Mouse (Mus musculus): ENCODE results near the gene Lhx9. TPM values are rescaled to one million over a fixed set of nuclear protein-coding genes. Genes with fewer than 3 reads are reported as not detected.

Lhx9 gene
- polyA plus RNA-seq, 1 experiment from 2014 or later, result 4.1 TPM

GRCm38 (mm10) chr1:138837786-138838743 lies 10.3 kb downstream of the Lhx9 start:
- peaks cover 97% of the 10 kb centered on the region for H3K27me3 ChIP-seq
- peak; percentile 17; the same call in 1 of the 2 replicates for ATAC-seq (ENCODE audit: low read depth)
- H3K9me3 ChIP-seq, result no peaks in the 10 kb centered on the region
- no peak overlapping the region for H3K9ac ChIP-seq
- no peak overlapping the region for H3K27ac ChIP-seq (replicated peaks)
- 11% methylated on average over 27 of the region's 27 CpGs for WGBS
- peak overlapping the region; percentile 10 for H3K4me3 ChIP-seq
- peaks cover 30% of the 10 kb centered on the region for H3K4me1 ChIP-seq (replicated peaks)
- H3K4me2 ChIP-seq, result peak overlapping the region; percentile 9
- H3K36me3 ChIP-seq, result no peaks in the 10 kb centered on the region

- no peak overlapping the region for H3K4me3 ChIP-seq
- no peak overlapping the region for H3K9ac ChIP-seq
- ATAC-seq (ENCODE audit: low read depth), result no peak
- no peak overlapping the region for H3K27ac ChIP-seq (replicated peaks)
- no peaks in the 10 kb centered on the region for H3K9me3 ChIP-seq
- H3K4me1 ChIP-seq (replicated peaks), result peaks cover 12% of the 10 kb centered on the region
- WGBS, result 1% methylated on average over 3 of the region's 3 CpGs
- peaks cover 91% of the 10 kb centered on the region for H3K27me3 ChIP-seq
- no peaks in the 10 kb centered on the region for H3K36me3 ChIP-seq
- no peak overlapping the region for H3K4me2 ChIP-seq
Observed at GRCm38 (mm10) chr1:138835355-138835900, 12.9 kb downstream of the Lhx9 start.

GRCm38 (mm10) chr1:138831309-138831708 lies 17.1 kb downstream of the Lhx9 start:
- peaks cover 60% of the 10 kb centered on the region for H3K27me3 ChIP-seq
- no peak overlapping the region for H3K9ac ChIP-seq

GRCm38 (mm10) chr1:138826841-138827240 lies 21.5 kb downstream of the Lhx9 start:
- Histone ChIP-seq H3K9ac (no peak overlapping the region), H3K4me1 (replicated peaks) (no peaks in the 10 kb centered on the region), H3K36me3 (no peaks in the 10 kb centered on the region), H3K27me3 (peaks cover 15% of the 10 kb centered on the region), H3K4me2 (no peak overlapping the region), H3K4me3 (no peak overlapping the region), H3K9me3 (no peaks in the 10 kb centered on the region), H3K27ac (replicated peaks) (no peak overlapping the region)
- 64% methylated on average over 6 of the region's 6 CpGs for WGBS
- ATAC-seq (ENCODE audit: low read depth), result no peak

More at GRCm38 (mm10) chr1:138831309-138831708, 17.1 kb downstream of the Lhx9 start:
- peak overlapping the region; percentile 26 for H3K4me3 ChIP-seq
- no peak for ATAC-seq (ENCODE audit: low read depth)
- H3K4me2 ChIP-seq, result peak overlapping the region; percentile 52
- H3K9me3 ChIP-seq, result no peaks in the 10 kb centered on the region
- no peaks in the 10 kb centered on the region for H3K4me1 ChIP-seq (replicated peaks)
- WGBS, result under 1% methylated on average over 16 of the region's 16 CpGs
- no peaks in the 10 kb centered on the region for H3K36me3 ChIP-seq
- H3K27ac ChIP-seq (replicated peaks), result no peak overlapping the region

- Histone ChIP-seq H3K27me3 (no peaks in the 10 kb centered on the region), H3K4me2 (no peak overlapping the region), H3K4me3 (no peak overlapping the region), H3K4me1 (replicated peaks) (no peaks in the 10 kb centered on the region), H3K27ac (replicated peaks) (no peak overlapping the region), H3K9me3 (no peaks in the 10 kb centered on the region), H3K36me3 (no peaks in the 10 kb centered on the region), H3K9ac (no peak overlapping the region)
- ATAC-seq (ENCODE audit: low read depth), result no peak
- 88% methylated on average over 1 of the region's 1 CpGs for WGBS
Observed at GRCm38 (mm10) chr1:138822985-138823322, 25.4 kb downstream of the Lhx9 start.

GRCm38 (mm10) chr1:138822255-138822984 lies 26.0 kb downstream of the Lhx9 start:
- no peak overlapping the region for H3K4me3 ChIP-seq
- H3K9ac ChIP-seq, result no peak overlapping the region
- no peaks in the 10 kb centered on the region for H3K4me1 ChIP-seq (replicated peaks)
- H3K27ac ChIP-seq (replicated peaks), result no peak overlapping the region
- 92% methylated on average over 7 of the region's 7 CpGs for WGBS
- no peak for ATAC-seq (ENCODE audit: low read depth)
- H3K27me3 ChIP-seq, result no peaks in the 10 kb centered on the region
- no peak overlapping the region for H3K4me2 ChIP-seq
- no peaks in the 10 kb centered on the region for H3K9me3 ChIP-seq
- no peaks in the 10 kb centered on the region for H3K36me3 ChIP-seq

- 70% methylated on average over 3 of the region's 3 CpGs for WGBS
- no peaks in the 10 kb centered on the region for H3K9me3 ChIP-seq
- no peak overlapping the region for H3K4me2 ChIP-seq
- no peak overlapping the region for H3K9ac ChIP-seq
- no peak overlapping the region for H3K4me3 ChIP-seq
- no peaks in the 10 kb centered on the region for H3K27me3 ChIP-seq
- ATAC-seq (ENCODE audit: low read depth), result no peak
- no peaks in the 10 kb centered on the region for H3K4me1 ChIP-seq (replicated peaks)
- H3K27ac ChIP-seq (replicated peaks), result no peak overlapping the region
- no peaks in the 10 kb centered on the region for H3K36me3 ChIP-seq
Observed at GRCm38 (mm10) chr1:138801732-138802131, 46.6 kb downstream of the Lhx9 start.

GRCm38 (mm10) chr1:138801296-138801695 lies 47.1 kb downstream of the Lhx9 start:
- H3K27me3 ChIP-seq, result no peaks in the 10 kb centered on the region
- no peaks in the 10 kb centered on the region for H3K9me3 ChIP-seq
- H3K27ac ChIP-seq (replicated peaks), result no peak overlapping the region
- no peaks in the 10 kb centered on the region for H3K36me3 ChIP-seq
- no peak overlapping the region for H3K9ac ChIP-seq
- no peak overlapping the region for H3K4me2 ChIP-seq
- H3K4me3 ChIP-seq, result no peak overlapping the region
- no peak for ATAC-seq (ENCODE audit: low read depth)
- 81% methylated on average over 3 of the region's 3 CpGs for WGBS
- no peaks in the 10 kb centered on the region for H3K4me1 ChIP-seq (replicated peaks)

GRCm38 (mm10) chr1:138799692-138800314 lies 48.6 kb downstream of the Lhx9 start:
- no peak overlapping the region for H3K27ac ChIP-seq (replicated peaks)
- no peaks in the 10 kb centered on the region for H3K36me3 ChIP-seq
- H3K4me2 ChIP-seq, result no peak overlapping the region
- H3K9me3 ChIP-seq, result no peaks in the 10 kb centered on the region
- ATAC-seq (ENCODE audit: low read depth), result no peak
- no peaks in the 10 kb centered on the region for H3K27me3 ChIP-seq
- no peak overlapping the region for H3K4me3 ChIP-seq
- no peak overlapping the region for H3K9ac ChIP-seq
- no peaks in the 10 kb centered on the region for H3K4me1 ChIP-seq (replicated peaks)

- Histone ChIP-seq H3K27ac (replicated peaks) (no peak overlapping the region), H3K9me3 (no peaks in the 10 kb centered on the region), H3K9ac (no peak overlapping the region), H3K4me1 (replicated peaks) (no peaks in the 10 kb centered on the region), H3K4me3 (no peak overlapping the region), H3K4me2 (no peak overlapping the region), H3K36me3 (no peaks in the 10 kb centered on the region), H3K27me3 (no peaks in the 10 kb centered on the region)
- ATAC-seq (ENCODE audit: low read depth), result no peak
- WGBS, result 90% methylated on average over 5 of the region's 5 CpGs
Observed at GRCm38 (mm10) chr1:138798110-138798509, 50.3 kb downstream of the Lhx9 start.

GRCm38 (mm10) chr1:138785856-138786255 lies 62.5 kb downstream of the Lhx9 start:
- Histone ChIP-seq H3K4me1 (replicated peaks) (no peaks in the 10 kb centered on the region; the same call in 1 of the 2 replicates), H3K9ac (no peak overlapping the region), H3K9me3 (no peaks in the 10 kb centered on the region), H3K4me3 (no peak overlapping the region), H3K36me3 (no peaks in the 10 kb centered on the region), H3K4me2 (no peak overlapping the region), H3K27me3 (no peaks in the 10 kb centered on the region), H3K27ac (replicated peaks) (no peak overlapping the region)
- ATAC-seq (ENCODE audit: low read depth), result no peak
- 68% methylated on average over 10 of the region's 10 CpGs for WGBS

- Histone ChIP-seq H3K4me3 (no peak overlapping the region), H3K36me3 (no peaks in the 10 kb centered on the region), H3K4me1 (replicated peaks) (no peaks in the 10 kb centered on the region; the same call in 1 of the 2 replicates), H3K27ac (replicated peaks) (no peak overlapping the region), H3K9ac (no peak overlapping the region), H3K27me3 (no peaks in the 10 kb centered on the region), H3K9me3 (no peaks in the 10 kb centered on the region), H3K4me2 (no peak overlapping the region)
- 77% methylated on average over 5 of the region's 5 CpGs for WGBS
- ATAC-seq (ENCODE audit: low read depth), result no peak
Observed at GRCm38 (mm10) chr1:138784019-138784418, 64.4 kb downstream of the Lhx9 start.

Measured in neural tube, embryonic 13.5 days (tissue).